Mouse (Mus musculus): ENCODE measurements around the gene Ddb2.

DNA sequence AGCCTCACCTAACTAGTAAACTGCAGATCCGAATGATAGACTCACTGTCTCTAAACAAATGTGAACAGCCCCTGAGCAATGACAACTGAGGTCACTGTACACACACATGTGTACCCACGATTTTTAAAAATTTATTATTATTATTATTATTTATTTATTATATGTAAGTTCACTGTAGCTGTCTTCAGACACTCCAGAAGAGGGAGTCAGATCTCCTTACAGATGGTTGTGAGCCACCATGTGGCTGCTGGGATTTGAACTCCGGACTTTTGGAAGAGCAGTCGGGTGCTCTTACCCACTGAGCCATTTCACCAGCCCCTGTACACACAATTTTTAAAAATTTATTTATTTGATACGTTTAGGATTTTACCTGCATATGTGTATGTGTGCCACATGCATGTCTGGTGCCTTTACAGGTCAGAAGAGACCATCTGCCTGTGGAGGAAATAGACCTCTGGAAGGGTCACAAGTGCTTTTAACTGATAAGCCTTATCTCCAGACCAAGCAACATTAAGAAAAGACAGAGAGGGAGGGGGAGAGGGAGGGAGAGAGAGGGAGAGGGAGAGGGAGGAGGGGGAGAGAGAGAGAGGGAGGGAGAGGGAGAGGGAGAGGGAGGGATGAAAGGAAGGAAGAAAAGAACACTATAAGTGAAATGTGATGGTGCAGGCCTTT lies 7.9 kb upstream of the Ddb2 start:
- TF ChIP-seq POLR2A (IDR thresholded peaks at IDR 0.05; ENCODE audit: low read depth, low read length) (no peak), CTCF (IDR thresholded peaks at IDR 0.05; ENCODE audit: extremely low read depth, insufficient read length, insufficient replicate concordance, low read depth, low read length) (no peak)

Measured in small intestine, adult 2 months (tissue).